Mouse (Mus musculus) stomach, postnatal 0 days (tissue): ENCODE data around the gene Tbcd.

ENCODE experiments used
- CTCF ChIP-seq: IDR thresholded peaks from 2 replicates; pipeline ENCODE4 v1.5.1; 2016; ENCODE audit warnings: antibody characterized with exemption, low read depth, mild to moderate bottlenecking, moderate library complexity
- EP300 ChIP-seq: optimal IDR thresholded peaks from 2 replicates; pipeline ENCODE3; 2016; ENCODE audit warnings: antibody characterized with exemption

DNA sequence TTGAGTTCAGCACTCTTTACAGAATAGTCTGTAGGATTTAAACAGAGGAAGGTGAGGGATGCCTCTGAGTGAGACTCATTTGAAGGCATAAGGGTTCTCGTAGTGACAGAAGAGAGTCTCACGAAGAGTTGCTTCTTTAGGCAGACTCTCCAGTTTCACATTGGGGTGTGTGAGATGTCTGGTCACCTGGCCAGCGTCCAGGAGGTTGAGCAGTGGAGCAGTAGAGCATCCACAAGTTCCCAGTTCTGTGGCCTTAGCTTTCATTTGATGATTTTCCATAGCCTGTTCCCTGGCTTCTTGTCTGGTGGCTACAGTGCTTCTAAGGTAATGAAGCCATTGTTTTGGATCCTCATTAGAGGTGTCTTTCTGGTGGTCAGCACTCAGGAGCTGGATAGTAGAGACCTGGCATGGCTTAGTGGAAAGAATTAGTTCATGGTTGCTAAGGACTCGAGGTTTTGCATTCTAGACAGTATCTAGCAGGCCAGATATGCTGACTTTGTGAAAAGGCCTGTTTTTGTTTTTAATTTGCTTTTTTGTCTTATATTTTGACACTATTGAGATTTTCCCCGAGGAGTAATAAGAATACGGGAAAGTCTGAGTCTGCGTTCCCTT lies 101.2 kb downstream of the Tbcd start:
- TF ChIP-seq CTCF (no peak), EP300 (no peak)
